Mouse (Mus musculus): ENCODE data around the gene Camk2n2. TPM values are rescaled to one million over a fixed set of nuclear protein-coding genes. Genes with fewer than 3 reads are reported as not detected.

Camk2n2 gene
- polyA plus RNA-seq, 1 experiment, result 22.1 TPM

- Histone ChIP-seq H3K27ac (ENCODE audit: control insufficient read depth, insufficient read depth, low read depth, low read length) (peak overlapping the region; percentile 32; the same call in 1 of the 2 replicates), H3K4me3 (ENCODE audit: control insufficient read depth, low read depth, low read length) (peak overlapping the region; percentile 88), H3K36me3 (ENCODE audit: control insufficient read depth, insufficient read depth, low read length) (no peaks in the 10 kb centered on the region), H3K27me3 (ENCODE audit: control insufficient read depth, insufficient read depth, low read length) (peaks cover 2% of the 10 kb centered on the region; the same call in 1 of the 2 replicates), H3K4me1 (ENCODE audit: control insufficient read depth, insufficient read depth, low read length) (peaks cover 22% of the 10 kb centered on the region)
- TF ChIP-seq CTCF (IDR thresholded peaks at IDR 0.05; ENCODE audit: control insufficient read depth, insufficient read depth, insufficient replicate concordance, low read depth, low read length) (no peak), POLR2A (IDR thresholded peaks at IDR 0.05; ENCODE audit: control insufficient read depth, low read depth, low read length) (0 out of 2 replicates have a peak, but pooled peaks have one; percentile 26)
Observed at GRCm38 (mm10) chr16:20621991-20622685, 1.1 kb upstream of the Camk2n2 start.

GRCm38 (mm10) chr16:20620751-20621190, 316 bp downstream of the Camk2n2 start:
- no peaks in the 10 kb centered on the region for H3K36me3 ChIP-seq (ENCODE audit: control insufficient read depth, insufficient read depth, low read length)
- peaks cover 2% of the 10 kb centered on the region; the same call in 1 of the 2 replicates for H3K27me3 ChIP-seq (ENCODE audit: control insufficient read depth, insufficient read depth, low read length)
- TF ChIP-seq POLR2A (IDR thresholded peaks at IDR 0.05; ENCODE audit: control insufficient read depth, low read depth, low read length) (no peak), CTCF (IDR thresholded peaks at IDR 0.05; ENCODE audit: control insufficient read depth, insufficient read depth, insufficient replicate concordance, low read depth, low read length) (no peak)
- no peak overlapping the region for H3K27ac ChIP-seq (ENCODE audit: control insufficient read depth, insufficient read depth, low read depth, low read length)
- H3K4me1 ChIP-seq (ENCODE audit: control insufficient read depth, insufficient read depth, low read length), result peaks cover 22% of the 10 kb centered on the region
- H3K4me3 ChIP-seq (ENCODE audit: control insufficient read depth, low read depth, low read length), result peak overlapping the region; percentile 88

GRCm38 (mm10) chr16:20620399-20620735, 720 bp downstream of the Camk2n2 start:
- Histone ChIP-seq H3K36me3 (ENCODE audit: control insufficient read depth, insufficient read depth, low read length) (no peaks in the 10 kb centered on the region), H3K4me3 (ENCODE audit: control insufficient read depth, low read depth, low read length) (peak overlapping the region; percentile 88), H3K27me3 (ENCODE audit: control insufficient read depth, insufficient read depth, low read length) (peaks cover 2% of the 10 kb centered on the region; the same call in 1 of the 2 replicates), H3K27ac (ENCODE audit: control insufficient read depth, insufficient read depth, low read depth, low read length) (no peak overlapping the region), H3K4me1 (ENCODE audit: control insufficient read depth, insufficient read depth, low read length) (peaks cover 22% of the 10 kb centered on the region)
- TF ChIP-seq POLR2A (IDR thresholded peaks at IDR 0.05; ENCODE audit: control insufficient read depth, low read depth, low read length), result no peak
- TF ChIP-seq CTCF (IDR thresholded peaks at IDR 0.05; ENCODE audit: control insufficient read depth, insufficient read depth, insufficient replicate concordance, low read depth, low read length), result no peak

- Histone ChIP-seq H3K36me3 (ENCODE audit: control insufficient read depth, insufficient read depth, low read length) (no peaks in the 10 kb centered on the region), H3K4me1 (ENCODE audit: control insufficient read depth, insufficient read depth, low read length) (peaks cover 22% of the 10 kb centered on the region), H3K4me3 (ENCODE audit: control insufficient read depth, low read depth, low read length) (peak overlapping the region; percentile 88), H3K27ac (ENCODE audit: control insufficient read depth, insufficient read depth, low read depth, low read length) (no peak overlapping the region), H3K27me3 (ENCODE audit: control insufficient read depth, insufficient read depth, low read length) (peaks cover 2% of the 10 kb centered on the region; the same call in 1 of the 2 replicates)
- TF ChIP-seq POLR2A (IDR thresholded peaks at IDR 0.05; ENCODE audit: control insufficient read depth, low read depth, low read length), result no peak
- no peak for TF ChIP-seq CTCF (IDR thresholded peaks at IDR 0.05; ENCODE audit: control insufficient read depth, insufficient read depth, insufficient replicate concordance, low read depth, low read length)
Observed at GRCm38 (mm10) chr16:20619541-20620398, 1.3 kb downstream of the Camk2n2 start.

GRCm38 (mm10) chr16:20611357-20612227, 9.5 kb downstream of the Camk2n2 start, which contains the start of the genes Eef1akmt4, Gm49333 and Alg3:
Gene Eef1akmt4 (plus strand): TSS chr16:20611593.
Gene Gm49333 (plus strand): TSS chr16:20611610.
Gene Alg3 (minus strand): TSS chr16:20611735.
- Histone ChIP-seq H3K4me1 (ENCODE audit: control insufficient read depth, insufficient read depth, low read length) (peaks cover 10% of the 10 kb centered on the region), H3K4me3 (ENCODE audit: control insufficient read depth, low read depth, low read length) (peak within 1 kb of the TSS; percentile 98), H3K36me3 (ENCODE audit: control insufficient read depth, insufficient read depth, low read length) (peaks cover 3% of the 10 kb centered on the region; the same call in 1 of the 2 replicates), H3K27me3 (ENCODE audit: control insufficient read depth, insufficient read depth, low read length) (no peaks in the 10 kb centered on the region), H3K27ac (ENCODE audit: control insufficient read depth, insufficient read depth, low read depth, low read length) (peak within 1 kb of the TSS; percentile 84)
- TF ChIP-seq POLR2A (IDR thresholded peaks at IDR 0.05; ENCODE audit: control insufficient read depth, low read depth, low read length) (peak; percentile 32; the same call in 1 of the 2 replicates), CTCF (IDR thresholded peaks at IDR 0.05; ENCODE audit: control insufficient read depth, insufficient read depth, insufficient replicate concordance, low read depth, low read length) (no peak)

GRCm38 (mm10) chr16:20610501-20611356, 10.4 kb downstream of the Camk2n2 start:
- H3K27me3 ChIP-seq (ENCODE audit: control insufficient read depth, insufficient read depth, low read length), result no peaks in the 10 kb centered on the region
- H3K4me1 ChIP-seq (ENCODE audit: control insufficient read depth, insufficient read depth, low read length), result peaks cover 10% of the 10 kb centered on the region
- H3K27ac ChIP-seq (ENCODE audit: control insufficient read depth, insufficient read depth, low read depth, low read length), result peak overlapping the region; percentile 84
- H3K36me3 ChIP-seq (ENCODE audit: control insufficient read depth, insufficient read depth, low read length), result peaks cover 3% of the 10 kb centered on the region; the same call in 1 of the 2 replicates
- peak overlapping the region; percentile 98 for H3K4me3 ChIP-seq (ENCODE audit: control insufficient read depth, low read depth, low read length)
- peak; percentile 93 for TF ChIP-seq POLR2A (IDR thresholded peaks at IDR 0.05; ENCODE audit: control insufficient read depth, low read depth, low read length)
- 0 out of 2 replicates have a peak, but pooled peaks have one; percentile 9 for TF ChIP-seq CTCF (IDR thresholded peaks at IDR 0.05; ENCODE audit: control insufficient read depth, insufficient read depth, insufficient replicate concordance, low read depth, low read length)
